Mouse (Mus musculus) E14TG2a.4 (cell line): ENCODE data around the gene Htra3.

ENCODE experiments used
- H3K27me3 ChIP-seq: 2 replicates; pipeline ENCODE4 v1.6.1; 2014; ENCODE audit warnings: low read length, control low read depth; ENCODE audit not compliant: insufficient read depth
- H3K36me3 ChIP-seq: 2 replicates; pipeline ENCODE4 v1.6.1; 2014; ENCODE audit warnings: low read length, control low read depth; ENCODE audit not compliant: insufficient read depth
- H3K4me1 ChIP-seq: replicated peaks from 2 replicates; pipeline ENCODE4 v1.6.1; 2014; ENCODE audit warnings: low read depth, low read length, control low read depth
- H3K4me3 ChIP-seq: replicated peaks from 2 replicates; pipeline ENCODE4 v1.5.1; 2014; ENCODE audit warnings: mild to moderate bottlenecking, low read length
- H3K9me3 ChIP-seq: 2 replicates; pipeline ENCODE4 v1.6.1; 2014; ENCODE audit warnings: low read length, control low read depth
- CTCF ChIP-seq: conservative IDR thresholded peaks from 2 replicates; pipeline ENCODE4 v1.5.1; 2014; ENCODE audit warnings: low read length
- NANOG ChIP-seq: IDR thresholded peaks from 2 replicates; pipeline ENCODE4 v1.6.1; 2014; ENCODE audit warnings: borderline replicate concordance, low read length, mixed read lengths
- POU5F1 ChIP-seq: IDR thresholded peaks from 2 replicates; pipeline ENCODE4 v1.6.1; 2014; ENCODE audit warnings: low read length, borderline replicate concordance

Gene Htra3

GRCm38 (mm10) chr5:35644082-35644481 lies 35.5 kb downstream of the Htra3 start:
- no peaks in the 10 kb centered on the region for H3K9me3 ChIP-seq
- no peak overlapping the region for H3K4me3 ChIP-seq
- no peaks in the 10 kb centered on the region for H3K27me3 ChIP-seq
- no peaks in the 10 kb centered on the region for H3K36me3 ChIP-seq
- no peak for TF ChIP-seq CTCF
- TF ChIP-seq POU5F1, result no peak
- no peak for TF ChIP-seq NANOG
- H3K4me1 ChIP-seq, result no peaks in the 10 kb centered on the region

- no peaks in the 10 kb centered on the region for H3K9me3 ChIP-seq
- H3K4me3 ChIP-seq, result no peak overlapping the region
- no peaks in the 10 kb centered on the region for H3K27me3 ChIP-seq
- TF ChIP-seq NANOG, result no peak
- TF ChIP-seq POU5F1, result no peak
- no peak for TF ChIP-seq CTCF
- H3K4me1 ChIP-seq, result no peaks in the 10 kb centered on the region
- no peaks in the 10 kb centered on the region for H3K36me3 ChIP-seq
Observed at GRCm38 (mm10) chr5:35643401-35644048, 36.1 kb downstream of the Htra3 start.

- H3K27me3 ChIP-seq, result no peaks in the 10 kb centered on the region
- TF ChIP-seq NANOG (no peak), CTCF (no peak), POU5F1 (no peak)
- no peak overlapping the region for H3K4me3 ChIP-seq
- no peaks in the 10 kb centered on the region for H3K4me1 ChIP-seq
- no peaks in the 10 kb centered on the region for H3K9me3 ChIP-seq
- H3K36me3 ChIP-seq, result no peaks in the 10 kb centered on the region
Observed at GRCm38 (mm10) chr5:35641961-35642584, 37.5 kb downstream of the Htra3 start.

- H3K4me3 ChIP-seq, result no peak overlapping the region
- H3K4me1 ChIP-seq, result no peaks in the 10 kb centered on the region
- TF ChIP-seq POU5F1 (no peak), NANOG (no peak), CTCF (no peak)
- peaks cover 6% of the 10 kb centered on the region; the same call in 1 of the 2 replicates for H3K27me3 ChIP-seq
- H3K9me3 ChIP-seq, result no peaks in the 10 kb centered on the region
- no peaks in the 10 kb centered on the region for H3K36me3 ChIP-seq
Observed at GRCm38 (mm10) chr5:35636016-35636415, 43.6 kb downstream of the Htra3 start.

- Histone ChIP-seq H3K4me3 (no peak overlapping the region), H3K4me1 (no peaks in the 10 kb centered on the region), H3K27me3 (peaks cover 6% of the 10 kb centered on the region), H3K36me3 (no peaks in the 10 kb centered on the region), H3K9me3 (no peaks in the 10 kb centered on the region)
- TF ChIP-seq NANOG, result no peak
- no peak for TF ChIP-seq CTCF
- TF ChIP-seq POU5F1, result no peak
Observed at GRCm38 (mm10) chr5:35632841-35633240, 46.7 kb downstream of the Htra3 start.

- no peaks in the 10 kb centered on the region for H3K36me3 ChIP-seq
- no peaks in the 10 kb centered on the region for H3K9me3 ChIP-seq
- no peaks in the 10 kb centered on the region for H3K4me1 ChIP-seq
- TF ChIP-seq NANOG (no peak), POU5F1 (no peak), CTCF (no peak)
- H3K4me3 ChIP-seq, result no peak overlapping the region
- peaks cover 8% of the 10 kb centered on the region for H3K27me3 ChIP-seq
Observed at GRCm38 (mm10) chr5:35631755-35632154, 47.8 kb downstream of the Htra3 start.

GRCm38 (mm10) chr5:35631224-35631623 lies 48.4 kb downstream of the Htra3 start:
- Histone ChIP-seq H3K4me1 (no peaks in the 10 kb centered on the region), H3K36me3 (no peaks in the 10 kb centered on the region), H3K4me3 (no peak overlapping the region), H3K9me3 (no peaks in the 10 kb centered on the region), H3K27me3 (peaks cover 8% of the 10 kb centered on the region)
- TF ChIP-seq NANOG (no peak), CTCF (no peak), POU5F1 (no peak)

GRCm38 (mm10) chr5:35630706-35631105 lies 48.9 kb downstream of the Htra3 start:
- no peak for TF ChIP-seq CTCF
- TF ChIP-seq POU5F1, result no peak
- TF ChIP-seq NANOG, result no peak
- Histone ChIP-seq H3K27me3 (peaks cover 8% of the 10 kb centered on the region), H3K4me1 (no peaks in the 10 kb centered on the region), H3K36me3 (no peaks in the 10 kb centered on the region), H3K4me3 (no peak overlapping the region), H3K9me3 (peaks cover 5% of the 10 kb centered on the region; the same call in 1 of the 2 replicates)
